Mouse (Mus musculus): Measurements from ENCODE around the gene Olfr1366. TPM values are rescaled to one million over a fixed set of nuclear protein-coding genes. Genes with fewer than 3 reads are reported as not detected.

Gene Olfr1366
- 0.11 and 0.17 TPM in 2 replicates for polyA plus RNA-seq (2015; fragmentation: Nextera tagmentation; extraction: Ambion mirVana)

DNA sequence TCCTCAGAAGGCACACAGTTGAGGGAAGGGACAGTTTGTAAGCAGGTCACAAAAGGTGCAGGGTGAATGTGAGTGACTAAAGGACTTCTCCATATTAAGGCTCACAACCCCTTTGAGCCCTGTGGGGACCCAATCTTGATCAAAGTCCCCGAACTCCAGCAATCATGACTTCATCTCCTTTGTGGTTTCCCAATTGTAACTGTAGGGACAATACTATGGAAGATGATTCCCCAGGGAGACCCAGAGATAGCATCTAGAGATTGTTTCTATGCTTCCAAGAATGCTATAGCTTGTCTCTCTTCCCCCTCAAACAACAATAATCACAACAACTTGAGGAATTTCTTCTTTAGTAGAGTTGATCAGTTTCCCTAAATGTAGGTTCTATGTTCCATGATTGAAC, at the start of gene Olfr1366:
Gene Olfr1366 (minus strand): TSS at position 101 of the 400 bp plus-strand sequence.
- no peak within 1 kb of the TSS for H3K4me3 ChIP-seq (ENCODE audit: low read length)
- no peak within 1 kb of the TSS for H3K4me2 ChIP-seq (ENCODE audit: low read depth, low read length)
- H3K36me3 ChIP-seq (ENCODE audit: control insufficient read depth, insufficient read depth, low read length): no peaks in the 10 kb centered on the region
- no peaks in the 10 kb centered on the region for H3K4me1 ChIP-seq (ENCODE audit: control insufficient read depth, insufficient read depth, low read length)
- no peak within 1 kb of the TSS for H3K27ac ChIP-seq (ENCODE audit: low read length)
- WGBS: 77% methylated on average over 1 of the region's 1 CpGs
- no peaks in the 10 kb centered on the region for H3K9me3 ChIP-seq (ENCODE audit: control insufficient read depth, low read length)
- no peaks in the 10 kb centered on the region for H3K27me3 ChIP-seq (replicated peaks; ENCODE audit: control insufficient read depth, insufficient read depth, low read length)
- no peak within 1 kb of the TSS for H3K9ac ChIP-seq (ENCODE audit: low read depth, low read length)
- no peak for ATAC-seq

DNA sequence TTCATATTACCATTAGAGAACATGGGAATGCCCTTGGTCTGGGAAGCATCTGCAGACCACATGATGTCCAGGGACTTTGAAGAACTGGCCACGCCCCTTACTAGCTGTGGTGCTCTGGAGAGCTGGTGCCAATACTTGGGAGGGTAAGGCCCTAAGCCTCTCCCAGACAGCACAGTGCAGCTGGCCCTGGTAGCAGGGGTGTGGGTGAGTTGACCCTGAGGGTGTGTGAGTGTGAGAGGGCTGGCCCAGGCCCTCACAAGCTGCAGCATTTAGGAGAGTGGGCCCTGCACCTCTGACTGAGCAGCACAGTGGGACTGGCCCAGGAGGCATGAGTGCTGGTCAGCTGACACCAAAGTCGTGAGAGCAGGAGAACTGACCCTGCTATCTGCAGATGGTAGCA, 49.0 kb upstream of the Olfr1366 start:
- Histone ChIP-seq H3K4me1 (ENCODE audit: control insufficient read depth, insufficient read depth, low read length) (no peaks in the 10 kb centered on the region), H3K9me3 (ENCODE audit: control insufficient read depth, low read length) (no peaks in the 10 kb centered on the region), H3K36me3 (ENCODE audit: control insufficient read depth, insufficient read depth, low read length) (no peaks in the 10 kb centered on the region), H3K27ac (ENCODE audit: low read length) (no peak overlapping the region), H3K27me3 (replicated peaks; ENCODE audit: control insufficient read depth, insufficient read depth, low read length) (no peaks in the 10 kb centered on the region), H3K9ac (ENCODE audit: low read depth, low read length) (no peak overlapping the region), H3K4me3 (ENCODE audit: low read length) (no peak overlapping the region), H3K4me2 (ENCODE audit: low read depth, low read length) (no peak overlapping the region)
- ATAC-seq: no peak
- WGBS: 67% methylated on average over 2 of the region's 2 CpGs

GRCm38 (mm10) chr13:21581659-21582058, 39.1 kb upstream of the Olfr1366 start, which contains the start of gene Olfr1364:
TSS of gene Olfr1364 (minus strand) at chr13:21581759.
- Histone ChIP-seq H3K4me3 (ENCODE audit: low read length) (no peak within 1 kb of the TSS), H3K9ac (ENCODE audit: low read depth, low read length) (no peak within 1 kb of the TSS), H3K4me2 (ENCODE audit: low read depth, low read length) (no peak within 1 kb of the TSS), H3K27ac (ENCODE audit: low read length) (no peak within 1 kb of the TSS), H3K9me3 (ENCODE audit: control insufficient read depth, low read length) (no peaks in the 10 kb centered on the region), H3K27me3 (replicated peaks; ENCODE audit: control insufficient read depth, insufficient read depth, low read length) (no peaks in the 10 kb centered on the region), H3K36me3 (ENCODE audit: control insufficient read depth, insufficient read depth, low read length) (no peaks in the 10 kb centered on the region), H3K4me1 (ENCODE audit: control insufficient read depth, insufficient read depth, low read length) (no peaks in the 10 kb centered on the region)
- 91% methylated on average over 2 of the region's 2 CpGs for WGBS
- ATAC-seq: no peak

- 52% methylated on average over 1 of the region's 1 CpGs for WGBS
- Histone ChIP-seq H3K9me3 (ENCODE audit: control insufficient read depth, low read length) (no peaks in the 10 kb centered on the region), H3K36me3 (ENCODE audit: control insufficient read depth, insufficient read depth, low read length) (no peaks in the 10 kb centered on the region), H3K9ac (ENCODE audit: low read depth, low read length) (no peak within 1 kb of the TSS), H3K4me1 (ENCODE audit: control insufficient read depth, insufficient read depth, low read length) (no peaks in the 10 kb centered on the region), H3K4me3 (ENCODE audit: low read length) (no peak within 1 kb of the TSS), H3K4me2 (ENCODE audit: low read depth, low read length) (no peak within 1 kb of the TSS), H3K27me3 (replicated peaks; ENCODE audit: control insufficient read depth, insufficient read depth, low read length) (no peaks in the 10 kb centered on the region), H3K27ac (ENCODE audit: low read length) (no peak within 1 kb of the TSS)
- ATAC-seq: no peak
These were observed 17.2 kb upstream of the Olfr1366 start, which contains the start of gene Olfr1535 for GRCm38 (mm10) chr13:21559793-21560192. TSS of gene Olfr1535 (minus strand) at chr13:21559893.

- Histone ChIP-seq H3K9ac (ENCODE audit: low read depth, low read length) (no peak overlapping the region), H3K4me1 (ENCODE audit: control insufficient read depth, insufficient read depth, low read length) (no peaks in the 10 kb centered on the region), H3K27ac (ENCODE audit: low read length) (no peak overlapping the region), H3K36me3 (ENCODE audit: control insufficient read depth, insufficient read depth, low read length) (no peaks in the 10 kb centered on the region), H3K27me3 (replicated peaks; ENCODE audit: control insufficient read depth, insufficient read depth, low read length) (no peaks in the 10 kb centered on the region), H3K4me2 (ENCODE audit: low read depth, low read length) (no peak overlapping the region), H3K4me3 (ENCODE audit: low read length) (no peak overlapping the region), H3K9me3 (ENCODE audit: control insufficient read depth, low read length) (no peaks in the 10 kb centered on the region)
- WGBS: 42% methylated on average over 3 of the region's 3 CpGs
- ATAC-seq: no peak
These were observed 8.0 kb upstream of the Olfr1366 start for GRCm38 (mm10) chr13:21550416-21551110.

DNA sequence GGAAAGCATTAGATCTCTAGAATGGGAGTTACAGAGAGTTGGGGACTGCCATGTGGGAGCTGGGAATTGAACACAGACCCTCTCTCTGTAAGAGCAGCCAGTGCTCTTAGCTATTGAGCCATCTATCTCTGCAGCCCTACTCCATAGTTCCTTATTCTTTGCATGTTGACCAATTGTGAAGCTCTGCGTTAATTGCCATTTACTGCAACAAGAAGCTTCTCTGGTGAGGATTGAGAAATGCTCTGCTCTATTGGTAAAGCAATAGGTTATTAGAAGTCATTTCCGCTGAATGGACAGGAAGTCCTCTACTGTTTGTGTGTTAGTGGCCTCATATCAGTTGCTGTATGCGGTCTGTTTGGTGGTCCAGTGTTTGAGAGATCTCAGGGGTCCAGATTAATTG, 6.9 kb upstream of the Olfr1366 start:
- Histone ChIP-seq H3K4me3 (ENCODE audit: low read length) (no peak overlapping the region), H3K36me3 (ENCODE audit: control insufficient read depth, insufficient read depth, low read length) (no peaks in the 10 kb centered on the region), H3K9me3 (ENCODE audit: control insufficient read depth, low read length) (no peaks in the 10 kb centered on the region), H3K27me3 (replicated peaks; ENCODE audit: control insufficient read depth, insufficient read depth, low read length) (no peaks in the 10 kb centered on the region), H3K27ac (ENCODE audit: low read length) (no peak overlapping the region), H3K4me2 (ENCODE audit: low read depth, low read length) (no peak overlapping the region), H3K9ac (ENCODE audit: low read depth, low read length) (no peak overlapping the region), H3K4me1 (ENCODE audit: control insufficient read depth, insufficient read depth, low read length) (no peaks in the 10 kb centered on the region)
- ATAC-seq: no peak
- WGBS: 87% methylated on average over 3 of the region's 3 CpGs

DNA sequence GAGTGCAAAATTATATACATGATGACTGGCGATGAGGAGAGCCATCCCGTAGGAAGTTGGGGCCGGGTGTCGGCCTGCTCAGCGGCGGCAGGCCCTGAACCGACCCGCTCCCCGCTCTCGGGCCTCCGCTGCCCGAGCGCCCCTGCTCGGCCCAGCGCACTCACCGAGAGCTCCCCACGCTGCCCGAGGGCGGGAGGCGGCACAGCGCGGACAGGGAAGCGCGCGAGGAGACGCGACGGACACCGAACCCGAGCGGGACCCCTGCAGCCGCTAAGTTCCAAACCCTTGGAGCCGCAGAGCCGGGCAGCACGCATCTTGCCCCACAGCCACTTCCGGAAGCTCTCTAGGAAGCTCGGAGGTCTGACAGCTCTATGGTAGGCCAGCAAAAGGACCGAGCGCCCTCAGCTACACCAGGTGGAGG, 11.8 kb downstream of the Olfr1366 start, which contains the start of gene Zkscan8:
Gene Zkscan8 (minus strand): TSS at position 340 of the 421 bp plus-strand sequence.
- H3K9me3 ChIP-seq (ENCODE audit: control insufficient read depth, low read length): no peaks in the 10 kb centered on the region
- peaks cover 5% of the 10 kb centered on the region; the same call in 1 of the 2 replicates for H3K36me3 ChIP-seq (ENCODE audit: control insufficient read depth, insufficient read depth, low read length)
- H3K27me3 ChIP-seq (replicated peaks; ENCODE audit: control insufficient read depth, insufficient read depth, low read length): no peaks in the 10 kb centered on the region
- peak within 1 kb of the TSS; percentile 71 for H3K4me2 ChIP-seq (ENCODE audit: low read depth, low read length)
- WGBS: under 1% methylated on average over 39 of the region's 39 CpGs
- H3K4me3 ChIP-seq (ENCODE audit: low read length): peak within 1 kb of the TSS; percentile 86
- no peaks in the 10 kb centered on the region for H3K4me1 ChIP-seq (ENCODE audit: control insufficient read depth, insufficient read depth, low read length)
- H3K27ac ChIP-seq (ENCODE audit: low read length): peak within 1 kb of the TSS; percentile 92
- ATAC-seq: peak; percentile 100
- peak within 1 kb of the TSS; percentile 97 for H3K9ac ChIP-seq (ENCODE audit: low read depth, low read length)

DNA sequence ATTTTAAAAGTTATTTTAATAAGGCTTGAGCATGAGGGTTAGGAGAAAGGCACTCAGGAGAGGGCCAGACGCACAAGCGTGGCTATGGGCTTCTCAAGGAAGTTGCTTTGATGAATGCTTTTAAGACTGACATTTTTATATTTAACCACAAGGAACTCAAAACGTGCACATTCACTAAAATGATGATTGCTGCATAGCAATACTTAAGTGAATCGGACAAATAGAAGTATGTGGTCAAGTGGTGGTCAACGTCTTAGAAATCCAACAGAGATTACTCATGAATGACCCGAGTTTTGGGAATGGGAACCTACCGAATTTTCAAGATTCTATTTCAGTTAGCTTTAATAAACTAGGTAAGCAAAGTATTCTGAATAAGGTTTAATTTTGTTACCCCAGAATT, 12.5 kb downstream of the Olfr1366 start:
- 41% methylated on average over 7 of the region's 7 CpGs for WGBS

GRCm38 (mm10) chr13:21506221-21506649, 36.4 kb downstream of the Olfr1366 start:
- no peaks in the 10 kb centered on the region for H3K9me3 ChIP-seq (ENCODE audit: control insufficient read depth, low read length)
- H3K4me3 ChIP-seq (ENCODE audit: low read length): peak overlapping the region; percentile 80
- H3K36me3 ChIP-seq (ENCODE audit: control insufficient read depth, insufficient read depth, low read length): no peaks in the 10 kb centered on the region
- peak overlapping the region; percentile 82 for H3K9ac ChIP-seq (ENCODE audit: low read depth, low read length)
- no peaks in the 10 kb centered on the region for H3K27me3 ChIP-seq (replicated peaks; ENCODE audit: control insufficient read depth, insufficient read depth, low read length)
- H3K4me1 ChIP-seq (ENCODE audit: control insufficient read depth, insufficient read depth, low read length): no peaks in the 10 kb centered on the region
- H3K27ac ChIP-seq (ENCODE audit: low read length): peak overlapping the region; percentile 70
- ATAC-seq: peak; percentile 100
- H3K4me2 ChIP-seq (ENCODE audit: low read depth, low read length): peak overlapping the region; percentile 63
- under 1% methylated on average over 21 of the region's 21 CpGs for WGBS

More for the DNA sequence above, 12.5 kb downstream of the Olfr1366 start:
- no peak for ATAC-seq
- H3K9ac ChIP-seq (ENCODE audit: low read depth, low read length): peak overlapping the region; percentile 45; the same call in 1 of the 2 replicates
- H3K4me2 ChIP-seq (ENCODE audit: low read depth, low read length): peak overlapping the region; percentile 58
- H3K9me3 ChIP-seq (ENCODE audit: control insufficient read depth, low read length): no peaks in the 10 kb centered on the region
- H3K36me3 ChIP-seq (ENCODE audit: control insufficient read depth, insufficient read depth, low read length): peaks cover 8% of the 10 kb centered on the region
- H3K27me3 ChIP-seq (replicated peaks; ENCODE audit: control insufficient read depth, insufficient read depth, low read length): no peaks in the 10 kb centered on the region
- no peaks in the 10 kb centered on the region for H3K4me1 ChIP-seq (ENCODE audit: control insufficient read depth, insufficient read depth, low read length)
- H3K4me3 ChIP-seq (ENCODE audit: low read length): peak overlapping the region; percentile 33
- H3K27ac ChIP-seq (ENCODE audit: low read length): no peak overlapping the region
